Mouse (Mus musculus): Measurements from ENCODE around the gene Gm17662. TPM values are rescaled to one million over a fixed set of nuclear protein-coding genes. Genes with fewer than 3 reads are reported as not detected.

The Gm17662 gene
- polyA plus RNA-seq, 1 experiment from 2014 or later, result not detected

- Histone ChIP-seq H3K4me2 (ENCODE audit: low read depth, low read length) (no peak overlapping the region), H3K4me3 (ENCODE audit: low read length) (no peak overlapping the region), H3K27me3 (replicated peaks; ENCODE audit: control insufficient read depth, insufficient read depth, low read length) (no peaks in the 10 kb centered on the region), H3K36me3 (ENCODE audit: control insufficient read depth, insufficient read depth, low read length) (no peaks in the 10 kb centered on the region), H3K4me1 (ENCODE audit: control insufficient read depth, insufficient read depth, low read length) (no peaks in the 10 kb centered on the region), H3K9me3 (ENCODE audit: control insufficient read depth, low read length) (no peaks in the 10 kb centered on the region), H3K9ac (ENCODE audit: low read depth, low read length) (no peak overlapping the region), H3K27ac (ENCODE audit: low read length) (no peak overlapping the region)
- no peak for ATAC-seq
- 85% methylated on average over 5 of the region's 5 CpGs for WGBS
Observed at GRCm38 (mm10) chr4:104870196-104870595, 13.1 kb downstream of the Gm17662 start.

- H3K36me3 ChIP-seq (ENCODE audit: control insufficient read depth, insufficient read depth, low read length), result no peaks in the 10 kb centered on the region
- no peak overlapping the region for H3K4me3 ChIP-seq (ENCODE audit: low read length)
- no peaks in the 10 kb centered on the region for H3K27me3 ChIP-seq (replicated peaks; ENCODE audit: control insufficient read depth, insufficient read depth, low read length)
- WGBS, result 77% methylated on average over 4 of the region's 4 CpGs
- no peaks in the 10 kb centered on the region for H3K9me3 ChIP-seq (ENCODE audit: control insufficient read depth, low read length)
- H3K4me2 ChIP-seq (ENCODE audit: low read depth, low read length), result no peak overlapping the region
- H3K9ac ChIP-seq (ENCODE audit: low read depth, low read length), result no peak overlapping the region
- no peak for ATAC-seq
- H3K4me1 ChIP-seq (ENCODE audit: control insufficient read depth, insufficient read depth, low read length), result no peaks in the 10 kb centered on the region
- H3K27ac ChIP-seq (ENCODE audit: low read length), result no peak overlapping the region
Observed at GRCm38 (mm10) chr4:104875832-104876231, 18.7 kb downstream of the Gm17662 start.

GRCm38 (mm10) chr4:104876323-104876722, 19.2 kb downstream of the Gm17662 start, which contains the start of gene C8a:
TSS of gene C8a (minus strand) at chr4:104876398.
- H3K27me3 ChIP-seq (replicated peaks; ENCODE audit: control insufficient read depth, insufficient read depth, low read length), result no peaks in the 10 kb centered on the region
- no peaks in the 10 kb centered on the region for H3K36me3 ChIP-seq (ENCODE audit: control insufficient read depth, insufficient read depth, low read length)
- no peak within 1 kb of the TSS for H3K9ac ChIP-seq (ENCODE audit: low read depth, low read length)
- no peak for ATAC-seq
- no peak within 1 kb of the TSS for H3K4me3 ChIP-seq (ENCODE audit: low read length)
- H3K4me2 ChIP-seq (ENCODE audit: low read depth, low read length), result no peak within 1 kb of the TSS
- 76% methylated on average over 3 of the region's 3 CpGs for WGBS
- H3K4me1 ChIP-seq (ENCODE audit: control insufficient read depth, insufficient read depth, low read length), result no peaks in the 10 kb centered on the region
- H3K9me3 ChIP-seq (ENCODE audit: control insufficient read depth, low read length), result no peaks in the 10 kb centered on the region
- H3K27ac ChIP-seq (ENCODE audit: low read length), result no peak within 1 kb of the TSS

GRCm38 (mm10) chr4:104887486-104887885, 30.4 kb downstream of the Gm17662 start:
- H3K4me1 ChIP-seq (ENCODE audit: control insufficient read depth, insufficient read depth, low read length), result no peaks in the 10 kb centered on the region
- no peak overlapping the region for H3K27ac ChIP-seq (ENCODE audit: low read length)
- no peak overlapping the region for H3K9ac ChIP-seq (ENCODE audit: low read depth, low read length)
- 76% methylated on average over 9 of the region's 9 CpGs for WGBS
- no peaks in the 10 kb centered on the region for H3K27me3 ChIP-seq (replicated peaks; ENCODE audit: control insufficient read depth, insufficient read depth, low read length)
- H3K36me3 ChIP-seq (ENCODE audit: control insufficient read depth, insufficient read depth, low read length), result no peaks in the 10 kb centered on the region
- H3K9me3 ChIP-seq (ENCODE audit: control insufficient read depth, low read length), result no peaks in the 10 kb centered on the region
- no peak for ATAC-seq
- no peak overlapping the region for H3K4me3 ChIP-seq (ENCODE audit: low read length)
- H3K4me2 ChIP-seq (ENCODE audit: low read depth, low read length), result no peak overlapping the region

GRCm38 (mm10) chr4:104888499-104889262, 31.6 kb downstream of the Gm17662 start:
- Histone ChIP-seq H3K27ac (ENCODE audit: low read length) (no peak overlapping the region), H3K9me3 (ENCODE audit: control insufficient read depth, low read length) (no peaks in the 10 kb centered on the region), H3K9ac (ENCODE audit: low read depth, low read length) (no peak overlapping the region), H3K4me1 (ENCODE audit: control insufficient read depth, insufficient read depth, low read length) (no peaks in the 10 kb centered on the region), H3K36me3 (ENCODE audit: control insufficient read depth, insufficient read depth, low read length) (no peaks in the 10 kb centered on the region), H3K4me2 (ENCODE audit: low read depth, low read length) (no peak overlapping the region), H3K4me3 (ENCODE audit: low read length) (no peak overlapping the region), H3K27me3 (replicated peaks; ENCODE audit: control insufficient read depth, insufficient read depth, low read length) (no peaks in the 10 kb centered on the region)
- 71% methylated on average over 9 of the region's 9 CpGs for WGBS
- no peak for ATAC-seq

GRCm38 (mm10) chr4:104891708-104892107, 34.6 kb downstream of the Gm17662 start:
- Histone ChIP-seq H3K36me3 (ENCODE audit: control insufficient read depth, insufficient read depth, low read length) (no peaks in the 10 kb centered on the region), H3K4me3 (ENCODE audit: low read length) (no peak overlapping the region), H3K9me3 (ENCODE audit: control insufficient read depth, low read length) (no peaks in the 10 kb centered on the region), H3K4me1 (ENCODE audit: control insufficient read depth, insufficient read depth, low read length) (no peaks in the 10 kb centered on the region), H3K4me2 (ENCODE audit: low read depth, low read length) (no peak overlapping the region), H3K27me3 (replicated peaks; ENCODE audit: control insufficient read depth, insufficient read depth, low read length) (no peaks in the 10 kb centered on the region), H3K9ac (ENCODE audit: low read depth, low read length) (no peak overlapping the region), H3K27ac (ENCODE audit: low read length) (no peak overlapping the region)
- no peak for ATAC-seq
- 79% methylated on average over 7 of the region's 7 CpGs for WGBS

GRCm38 (mm10) chr4:104893588-104893987, 36.5 kb downstream of the Gm17662 start:
- H3K4me3 ChIP-seq (ENCODE audit: low read length), result no peak overlapping the region
- no peaks in the 10 kb centered on the region for H3K27me3 ChIP-seq (replicated peaks; ENCODE audit: control insufficient read depth, insufficient read depth, low read length)
- 80% methylated on average over 5 of the region's 5 CpGs for WGBS
- no peak for ATAC-seq
- no peak overlapping the region for H3K4me2 ChIP-seq (ENCODE audit: low read depth, low read length)
- no peaks in the 10 kb centered on the region for H3K4me1 ChIP-seq (ENCODE audit: control insufficient read depth, insufficient read depth, low read length)
- H3K9me3 ChIP-seq (ENCODE audit: control insufficient read depth, low read length), result no peaks in the 10 kb centered on the region
- H3K9ac ChIP-seq (ENCODE audit: low read depth, low read length), result no peak overlapping the region
- no peaks in the 10 kb centered on the region for H3K36me3 ChIP-seq (ENCODE audit: control insufficient read depth, insufficient read depth, low read length)
- no peak overlapping the region for H3K27ac ChIP-seq (ENCODE audit: low read length)

- H3K4me2 ChIP-seq (ENCODE audit: low read depth, low read length), result no peak overlapping the region
- no peaks in the 10 kb centered on the region for H3K4me1 ChIP-seq (ENCODE audit: control insufficient read depth, insufficient read depth, low read length)
- no peaks in the 10 kb centered on the region for H3K27me3 ChIP-seq (replicated peaks; ENCODE audit: control insufficient read depth, insufficient read depth, low read length)
- no peak for ATAC-seq
- 55% methylated on average over 13 of the region's 13 CpGs for WGBS
- no peaks in the 10 kb centered on the region for H3K9me3 ChIP-seq (ENCODE audit: control insufficient read depth, low read length)
- H3K9ac ChIP-seq (ENCODE audit: low read depth, low read length), result no peak overlapping the region
- H3K27ac ChIP-seq (ENCODE audit: low read length), result no peak overlapping the region
- H3K36me3 ChIP-seq (ENCODE audit: control insufficient read depth, insufficient read depth, low read length), result no peaks in the 10 kb centered on the region
- no peak overlapping the region for H3K4me3 ChIP-seq (ENCODE audit: low read length)
Observed at GRCm38 (mm10) chr4:104894004-104894734, 37.0 kb downstream of the Gm17662 start.

- Histone ChIP-seq H3K36me3 (ENCODE audit: control insufficient read depth, insufficient read depth, low read length) (no peaks in the 10 kb centered on the region), H3K27me3 (replicated peaks; ENCODE audit: control insufficient read depth, insufficient read depth, low read length) (no peaks in the 10 kb centered on the region), H3K27ac (ENCODE audit: low read length) (no peak overlapping the region), H3K4me2 (ENCODE audit: low read depth, low read length) (no peak overlapping the region), H3K4me1 (ENCODE audit: control insufficient read depth, insufficient read depth, low read length) (no peaks in the 10 kb centered on the region), H3K4me3 (ENCODE audit: low read length) (no peak overlapping the region), H3K9ac (ENCODE audit: low read depth, low read length) (no peak overlapping the region), H3K9me3 (ENCODE audit: control insufficient read depth, low read length) (no peaks in the 10 kb centered on the region)
- no peak for ATAC-seq
- 81% methylated on average over 2 of the region's 2 CpGs for WGBS
Observed at GRCm38 (mm10) chr4:104902836-104903235, 45.7 kb downstream of the Gm17662 start.
